Mouse (Mus musculus) cerebellum, postnatal 4 days (tissue): ENCODE measurements around the gene Arid5b.

Source experiments
- DNase-seq, 2 experiments: peaks; one replicate each; pipeline ENCODE4 v3.0.0; 2022; ENCODE audit warnings: low spot score in 2 of 2, mixed read lengths in 1 of 2

Arid5b gene

GRCm38 (mm10) chr10:68089435-68090196 is 188.9 kb downstream of the Arid5b start:
- DNase-seq, result no peak

- no peak for DNase-seq
Observed at GRCm38 (mm10) chr10:68087722-68088121, 190.8 kb downstream of the Arid5b start.

GRCm38 (mm10) chr10:68086973-68087372 is 191.6 kb downstream of the Arid5b start:
- no peak for DNase-seq

- no peak for DNase-seq
Observed at GRCm38 (mm10) chr10:68085574-68085973, 193.0 kb downstream of the Arid5b start.

GRCm38 (mm10) chr10:68081712-68082111 is 196.8 kb downstream of the Arid5b start:
- no peak for DNase-seq

- no peak for DNase-seq
Observed at GRCm38 (mm10) chr10:68079910-68080670, 198.4 kb downstream of the Arid5b start.

GRCm38 (mm10) chr10:68078708-68079107 is 199.8 kb downstream of the Arid5b start:
- DNase-seq, result no peak

- DNase-seq, result no peak
Observed at GRCm38 (mm10) chr10:68075181-68075580, 203.4 kb downstream of the Arid5b start.

GRCm38 (mm10) chr10:68074291-68074690 is 204.2 kb downstream of the Arid5b start:
- no peak for DNase-seq

- DNase-seq, result no peak
Observed at GRCm38 (mm10) chr10:68072626-68073025, 205.9 kb downstream of the Arid5b start.

- no peak for DNase-seq
Observed at GRCm38 (mm10) chr10:68071041-68071440, 207.5 kb downstream of the Arid5b start.

- no peak for DNase-seq
Observed at GRCm38 (mm10) chr10:68068426-68068825, 210.1 kb downstream of the Arid5b start.

- no peak for DNase-seq
Observed at GRCm38 (mm10) chr10:68067961-68068360, 210.6 kb downstream of the Arid5b start.

- no peak for DNase-seq
Observed at GRCm38 (mm10) chr10:68066173-68066572, 212.4 kb downstream of the Arid5b start.

GRCm38 (mm10) chr10:68064571-68064970 is 214.0 kb downstream of the Arid5b start:
- no peak for DNase-seq

- DNase-seq, result no peak
Observed at GRCm38 (mm10) chr10:68063806-68064545, 214.6 kb downstream of the Arid5b start.

- DNase-seq, result no peak
Observed at GRCm38 (mm10) chr10:68061249-68061615, 217.3 kb downstream of the Arid5b start.

GRCm38 (mm10) chr10:68060590-68061248 is 217.8 kb downstream of the Arid5b start:
- DNase-seq, result no peak

GRCm38 (mm10) chr10:68058378-68058777 is 220.2 kb downstream of the Arid5b start:
- no peak for DNase-seq

- no peak for DNase-seq
Observed at GRCm38 (mm10) chr10:68057841-68058240, 220.7 kb downstream of the Arid5b start.

GRCm38 (mm10) chr10:68054706-68055105 is 223.8 kb downstream of the Arid5b start:
- no peak for DNase-seq

GRCm38 (mm10) chr10:68054131-68054530 is 224.4 kb downstream of the Arid5b start:
- no peak for DNase-seq
